Mouse (Mus musculus) 3134 (cell line): ENCODE data around the gene Irf1.

ENCODE experiments used
- DNase-seq: peaks from one replicate; pipeline ENCODE4 v3.0.0-alpha.2; 2011; ENCODE audit warnings: low spot score; ENCODE audit not compliant: insufficient read length; ENCODE audit errors: extremely low read depth

Gene Irf1

DNA sequence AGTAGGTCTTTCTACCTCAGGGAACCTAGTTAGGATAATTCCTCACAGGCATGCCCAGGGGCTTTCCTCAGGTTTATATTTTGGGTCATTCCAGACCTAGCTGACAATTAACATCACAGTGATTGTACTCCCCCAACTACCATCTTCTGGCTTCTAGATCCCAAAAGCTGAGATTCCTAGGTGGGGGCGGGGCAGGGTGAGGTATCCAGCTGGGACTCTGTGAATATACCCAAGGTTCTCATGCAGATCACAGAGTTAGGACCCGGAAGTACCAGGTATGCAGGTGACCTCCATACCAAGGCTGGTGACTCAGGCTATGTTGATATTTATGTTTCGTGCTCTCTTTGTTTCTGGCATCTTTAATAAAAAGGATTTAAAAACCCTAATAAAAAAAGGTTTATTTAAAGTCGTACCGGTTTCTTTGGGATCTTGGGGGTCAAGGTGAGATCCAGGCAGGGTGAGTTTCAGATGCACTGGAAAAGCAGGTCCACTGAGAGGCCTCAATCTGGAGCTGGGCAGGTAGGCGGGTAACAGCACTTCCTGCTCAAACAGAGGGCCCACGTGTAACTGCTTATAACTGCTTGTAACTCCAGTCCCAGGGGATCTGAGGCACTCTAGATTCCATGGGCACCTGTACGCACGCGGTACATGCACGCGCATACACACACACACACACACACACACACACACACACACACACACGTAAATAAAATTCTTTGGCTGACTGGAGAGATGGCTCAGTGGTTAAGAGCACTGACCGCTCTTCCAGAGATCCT, 34.9 kb downstream of the Irf1 start:
- DNase-seq: no peak

DNA sequence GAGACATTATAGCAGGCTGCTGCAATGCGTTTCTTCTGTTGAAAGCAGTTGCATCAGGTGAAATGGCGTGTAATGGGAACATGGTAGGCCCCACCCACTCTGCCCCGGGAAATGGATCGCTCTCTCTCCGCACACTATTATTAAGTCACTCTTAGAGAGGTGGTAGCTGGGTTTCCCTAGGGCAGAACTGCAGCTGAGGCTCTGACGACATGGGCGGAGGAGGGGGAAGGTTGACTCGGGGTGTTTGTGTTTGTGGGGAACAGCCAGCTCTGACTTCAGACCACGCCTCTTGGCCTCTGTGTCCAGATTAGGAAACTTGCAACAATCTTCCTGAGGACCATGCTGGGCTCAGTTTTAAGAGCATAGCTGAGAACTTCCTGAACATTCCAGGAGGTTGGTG, 36.0 kb downstream of the Irf1 start:
- DNase-seq: no peak

DNA sequence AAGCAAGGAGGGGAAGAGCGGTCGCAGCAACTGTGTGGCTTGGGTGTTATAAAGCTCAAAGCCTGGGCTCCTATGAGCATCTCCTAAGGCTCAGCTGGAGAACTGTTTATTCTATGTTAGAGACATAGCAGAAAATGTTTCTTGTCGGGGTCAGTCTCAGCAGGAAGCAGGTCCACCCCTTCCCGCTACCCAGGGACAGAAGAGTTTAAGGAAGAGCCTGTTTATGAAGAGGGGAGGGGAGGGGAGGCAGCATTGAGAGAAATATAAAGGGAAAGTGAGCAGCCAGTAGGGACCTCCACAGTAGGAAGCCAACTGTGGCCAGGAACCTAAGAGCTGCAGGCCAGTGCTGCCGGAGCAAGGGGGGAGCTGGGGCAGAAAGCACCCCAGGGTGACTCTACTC, 39.5 kb downstream of the Irf1 start:
- no peak for DNase-seq

DNA sequence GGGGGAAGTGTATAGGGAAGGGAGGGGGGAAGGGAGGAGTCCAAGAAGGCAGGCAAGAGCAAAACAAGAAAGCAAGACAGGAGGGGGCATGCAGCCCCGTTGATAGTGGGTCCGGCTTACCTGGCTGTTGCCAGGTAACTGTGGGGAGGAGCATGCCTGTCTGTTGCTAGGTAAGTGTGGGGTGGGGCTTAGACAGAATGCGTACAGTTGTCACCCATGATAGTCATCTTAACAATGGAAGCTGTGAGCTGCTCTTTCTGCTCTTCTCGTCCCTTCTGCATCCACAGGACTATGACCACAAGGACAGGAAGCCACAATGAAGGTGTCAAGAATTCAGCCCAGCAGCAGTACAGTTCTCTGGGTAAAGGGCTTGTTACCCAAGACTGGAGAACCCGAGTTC, 40.3 kb downstream of the Irf1 start:
- DNase-seq: no peak

DNA sequence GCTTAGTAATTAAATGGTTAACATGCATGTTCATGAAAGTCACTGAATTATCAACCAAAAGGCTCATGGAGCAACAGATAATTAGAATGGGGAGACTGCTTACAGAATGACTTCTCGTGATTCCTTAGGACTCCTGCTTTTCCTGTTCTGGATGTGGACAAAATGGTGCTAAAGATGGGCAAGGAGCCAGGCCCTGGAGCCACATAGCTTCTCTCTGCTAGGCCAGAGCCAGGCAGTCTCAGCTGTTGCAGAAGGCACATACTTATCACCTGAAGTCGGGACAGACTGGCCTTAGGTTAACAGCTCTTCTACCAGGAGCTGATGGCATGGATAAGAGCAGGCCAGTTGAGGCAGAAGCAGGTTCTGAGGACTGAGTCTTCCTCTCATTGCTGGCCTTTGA, 40.9 kb downstream of the Irf1 start:
- no peak for DNase-seq

DNA sequence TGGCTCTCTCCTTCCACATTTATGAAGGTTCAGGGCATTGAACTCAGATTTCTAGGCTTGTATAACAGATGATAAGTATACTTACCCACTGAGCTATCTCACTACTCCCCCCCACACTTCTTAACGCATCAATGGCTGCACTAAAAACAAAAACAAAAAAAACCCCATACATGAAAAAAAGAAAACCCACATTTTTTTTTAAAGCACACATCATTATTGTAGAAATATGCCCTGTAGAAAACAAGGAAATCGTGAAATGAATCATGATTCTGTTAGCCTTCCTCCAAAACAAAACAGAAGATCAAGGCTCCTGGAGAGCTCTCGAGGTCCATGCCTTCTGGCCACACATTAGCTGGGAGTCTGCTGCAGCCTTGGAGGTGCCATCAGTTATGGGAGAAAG, 41.5 kb downstream of the Irf1 start:
- DNase-seq: no peak

DNA sequence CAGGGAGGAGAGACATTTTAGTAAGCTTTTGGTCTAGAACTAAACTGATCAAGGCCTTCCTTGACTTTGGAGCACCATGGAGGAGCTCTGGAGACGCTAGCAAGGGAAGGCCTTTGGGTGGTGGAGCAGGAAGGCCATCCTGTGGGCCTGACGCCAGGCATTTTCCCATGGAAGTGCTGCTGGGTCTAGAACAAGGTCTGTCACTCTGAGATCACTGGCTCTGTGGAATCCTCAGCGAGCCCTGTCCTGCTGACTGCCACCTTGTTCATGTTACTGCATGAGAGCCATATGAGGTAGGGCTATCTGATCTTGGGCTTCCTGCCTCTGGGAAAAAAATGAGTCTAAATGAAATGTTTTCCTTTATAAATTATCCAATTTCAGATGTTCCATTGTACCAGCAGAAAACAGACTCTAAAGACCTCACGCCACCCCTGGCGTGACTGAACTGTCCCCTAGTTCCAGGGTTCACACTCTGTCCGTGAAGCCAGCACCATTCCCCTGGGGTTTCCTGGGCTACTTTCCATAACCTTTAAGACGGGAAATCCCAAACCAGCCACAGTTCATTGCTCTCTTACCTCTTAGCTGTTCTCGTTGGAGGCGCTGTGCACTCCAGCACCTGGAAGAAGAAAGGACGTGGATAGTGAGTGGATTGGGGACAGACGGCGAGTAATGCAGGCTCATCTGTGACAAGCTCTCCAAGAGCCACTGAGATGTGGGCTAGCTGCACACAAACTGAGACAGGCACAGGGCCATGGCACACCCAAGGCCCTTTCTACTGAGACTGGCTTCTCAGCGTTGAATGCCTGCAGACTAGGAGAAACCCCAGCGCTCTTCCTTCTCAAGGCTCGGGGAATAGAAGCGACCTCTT, 43.4 kb downstream of the Irf1 start:
- DNase-seq: peak; percentile 28

DNA sequence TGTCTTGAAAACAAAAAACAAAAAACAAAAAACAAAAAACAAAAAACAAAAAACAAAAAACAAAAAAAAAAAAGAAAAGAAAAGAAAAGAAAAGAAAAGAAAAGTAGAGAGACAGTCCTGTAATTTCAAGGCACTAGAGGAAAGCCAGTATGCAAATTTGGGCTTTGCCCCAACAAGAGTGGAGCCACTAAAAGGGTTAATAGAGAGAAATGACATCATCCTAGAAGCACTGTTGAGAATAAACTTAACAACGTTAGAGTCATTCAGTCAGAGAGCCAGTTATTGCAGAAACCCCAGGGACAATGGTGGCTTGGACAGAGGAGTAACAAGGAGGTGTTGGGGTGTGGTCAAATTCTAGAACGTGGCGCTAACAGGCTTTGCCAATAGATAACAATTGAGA, 45.0 kb downstream of the Irf1 start:
- DNase-seq: no peak

DNA sequence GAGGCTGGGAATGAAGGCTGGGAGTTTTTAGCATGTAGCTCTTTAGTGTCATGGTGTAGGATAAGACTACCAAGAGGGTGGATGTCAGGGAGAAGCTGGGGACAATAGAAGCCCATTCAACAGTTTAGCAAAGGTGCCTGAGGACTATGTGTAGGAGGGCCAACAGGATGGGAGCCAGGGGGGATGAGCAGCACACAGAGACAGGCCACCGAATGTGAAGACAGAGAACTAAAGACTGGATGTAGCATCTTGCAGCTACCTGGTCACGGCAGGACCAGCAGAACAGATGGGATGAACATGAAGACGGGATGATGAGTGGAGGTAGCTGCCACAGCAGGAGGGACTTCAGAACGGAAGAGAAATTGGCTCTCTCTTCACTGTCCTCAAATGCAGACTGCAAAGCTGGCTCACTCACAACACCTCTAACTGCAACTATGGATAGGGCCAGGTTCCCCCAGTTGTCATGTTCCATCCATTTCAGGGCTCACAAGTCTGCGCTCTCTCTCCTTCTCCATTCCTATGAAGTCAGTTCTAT, 47.1 kb downstream of the Irf1 start:
- no peak for DNase-seq

DNA sequence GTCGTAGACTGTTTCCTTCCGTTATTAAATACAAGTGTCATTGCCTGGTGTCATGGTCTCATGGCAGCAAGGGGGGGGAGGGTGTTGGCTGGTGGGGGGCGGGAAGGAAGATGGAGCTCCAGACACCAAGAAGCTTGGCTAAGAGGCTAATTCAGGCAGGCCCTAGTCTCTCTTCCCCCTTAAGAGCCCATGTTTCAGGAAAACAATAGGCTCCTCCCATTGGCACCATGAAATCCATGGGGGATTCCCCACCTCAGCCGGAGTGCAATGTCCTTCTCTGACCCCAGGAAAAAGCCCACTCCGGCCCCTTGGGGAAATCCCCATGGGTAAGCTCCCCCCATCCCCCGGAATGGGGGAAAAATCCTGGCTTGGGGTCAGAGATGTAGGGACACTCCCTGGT, 49.0 kb downstream of the Irf1 start:
- no peak for DNase-seq

DNA sequence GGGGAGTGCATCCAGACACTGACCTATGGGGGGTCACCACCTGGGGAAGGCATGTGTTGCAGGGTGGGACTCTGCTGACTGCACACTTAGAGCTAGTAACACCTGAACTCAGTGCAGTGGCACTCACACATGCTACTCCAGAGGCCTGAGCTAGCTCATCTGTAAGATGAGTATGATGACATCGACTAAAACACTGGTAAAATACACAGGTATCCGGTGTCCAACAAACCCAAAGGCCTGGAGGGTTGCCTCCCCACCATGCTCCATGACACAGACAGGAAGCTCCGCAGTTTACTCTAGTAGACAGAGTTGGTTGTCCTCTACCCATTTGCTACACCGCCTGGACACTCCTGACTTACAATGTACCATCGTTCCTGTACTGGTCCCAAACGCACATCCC, 49.7 kb downstream of the Irf1 start:
- no peak for DNase-seq

DNA sequence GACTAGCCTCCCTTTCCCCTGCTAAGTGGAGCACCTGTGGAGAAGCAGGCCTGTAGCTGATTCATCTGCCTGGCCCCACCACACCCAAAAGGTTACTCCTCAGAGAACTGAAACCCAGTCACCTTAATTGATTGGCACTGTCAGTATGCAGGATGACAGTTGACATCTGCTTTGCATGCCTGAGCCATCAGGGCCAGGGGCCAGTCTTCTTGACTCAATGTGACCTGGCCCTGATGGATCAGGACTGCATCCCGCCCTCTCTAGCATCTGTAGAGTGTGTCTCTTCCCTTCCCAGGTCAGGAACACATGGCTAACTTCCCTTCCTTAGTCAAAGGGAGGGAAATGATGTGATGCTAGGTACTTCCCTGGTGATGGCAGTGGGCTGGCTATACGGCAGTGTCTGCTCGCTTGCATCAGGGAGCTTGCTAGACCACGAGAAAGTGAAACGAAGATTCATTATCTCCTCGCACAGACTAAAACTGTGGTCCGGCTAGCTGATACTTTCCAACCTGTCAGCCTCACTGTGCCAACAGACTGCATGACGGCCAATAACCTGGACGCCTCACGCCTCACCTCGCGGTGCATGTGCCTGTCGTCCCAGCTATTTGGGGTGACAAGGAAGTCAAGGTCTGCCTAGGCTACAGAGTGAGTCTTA, 50.8 kb downstream of the Irf1 start:
- no peak for DNase-seq

DNA sequence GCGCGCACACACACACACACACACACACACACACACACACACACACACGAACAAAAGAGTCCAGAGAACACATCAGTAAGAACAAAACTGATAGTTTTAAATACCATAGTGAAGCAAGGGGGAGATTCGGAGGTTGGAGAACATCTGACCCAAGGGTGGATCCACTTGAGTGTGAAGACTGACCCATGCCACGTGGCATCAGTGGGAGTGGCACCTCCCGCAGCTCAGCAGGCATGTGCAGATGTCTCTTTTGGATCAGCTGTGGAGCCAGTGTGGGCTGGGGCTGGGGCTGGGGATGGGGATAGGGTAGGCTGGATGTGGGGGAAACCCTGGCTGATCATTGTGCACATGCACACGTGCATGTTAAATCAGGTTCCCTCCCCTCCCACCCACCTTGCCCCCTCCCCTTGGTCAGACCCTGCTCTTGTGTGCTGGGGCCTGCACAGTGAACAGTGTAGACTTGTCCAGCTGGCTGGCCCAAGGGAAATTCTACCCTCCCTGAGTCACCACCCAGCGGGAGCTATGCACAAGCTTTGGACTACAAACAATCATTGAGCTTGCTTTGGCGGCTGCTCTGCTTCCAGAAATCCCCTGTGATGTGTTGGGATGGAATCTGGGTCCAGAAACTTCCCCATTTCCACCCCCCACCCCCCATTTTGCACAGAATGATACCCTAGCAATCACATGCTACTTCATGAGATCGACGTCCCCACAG, 51.6 kb downstream of the Irf1 start:
- peak; percentile 61 for DNase-seq

DNA sequence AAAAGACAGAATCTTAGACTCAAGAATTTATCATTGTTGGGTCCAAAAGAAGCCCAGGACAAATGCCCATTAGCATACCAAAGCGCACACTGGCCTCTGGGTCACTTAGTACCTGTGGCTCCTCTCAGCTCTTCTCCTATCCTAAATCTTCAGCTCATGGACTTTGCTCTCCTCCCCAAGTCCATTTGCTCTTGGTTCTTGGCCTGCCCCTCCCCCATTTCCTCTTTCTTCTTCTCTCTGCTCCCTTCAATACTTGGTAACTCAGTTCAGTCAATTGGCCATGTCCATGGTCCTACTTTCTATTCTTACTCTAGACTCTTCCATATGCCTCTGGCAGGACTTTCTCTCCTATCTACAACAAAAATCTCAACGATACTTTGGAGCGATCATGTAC, 52.1 kb downstream of the Irf1 start:
- DNase-seq: no peak

DNA sequence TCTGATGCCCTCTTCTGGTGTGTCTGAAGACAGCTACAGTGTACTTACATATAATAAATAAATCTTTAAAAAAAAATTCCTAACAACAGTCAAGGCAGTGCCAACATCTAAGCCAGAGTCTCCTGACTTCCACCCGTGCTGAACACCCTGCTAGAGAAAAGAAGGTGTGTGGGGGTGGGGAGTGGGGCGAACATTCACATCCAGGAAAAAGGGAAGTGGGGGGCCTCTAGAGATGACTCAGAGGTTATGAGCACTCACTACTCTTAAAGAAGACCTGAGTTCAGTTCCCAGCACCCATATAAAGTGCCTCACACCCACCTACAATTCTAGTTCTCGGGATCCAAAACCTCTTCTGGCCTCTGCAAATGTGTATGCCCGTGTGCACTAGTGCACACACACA, 55.6 kb downstream of the Irf1 start:
- no peak for DNase-seq
